Mouse (Mus musculus): ENCODE measurements around the gene Metrn.

The Metrn gene

GRCm38 (mm10) chr17:25775318-25776062 is 21.4 kb downstream of the Metrn start:
- TF ChIP-seq GATA4 (IDR thresholded peaks at IDR 0.05; ENCODE audit: insufficient replicate concordance, low read length) = no peak

DNA sequence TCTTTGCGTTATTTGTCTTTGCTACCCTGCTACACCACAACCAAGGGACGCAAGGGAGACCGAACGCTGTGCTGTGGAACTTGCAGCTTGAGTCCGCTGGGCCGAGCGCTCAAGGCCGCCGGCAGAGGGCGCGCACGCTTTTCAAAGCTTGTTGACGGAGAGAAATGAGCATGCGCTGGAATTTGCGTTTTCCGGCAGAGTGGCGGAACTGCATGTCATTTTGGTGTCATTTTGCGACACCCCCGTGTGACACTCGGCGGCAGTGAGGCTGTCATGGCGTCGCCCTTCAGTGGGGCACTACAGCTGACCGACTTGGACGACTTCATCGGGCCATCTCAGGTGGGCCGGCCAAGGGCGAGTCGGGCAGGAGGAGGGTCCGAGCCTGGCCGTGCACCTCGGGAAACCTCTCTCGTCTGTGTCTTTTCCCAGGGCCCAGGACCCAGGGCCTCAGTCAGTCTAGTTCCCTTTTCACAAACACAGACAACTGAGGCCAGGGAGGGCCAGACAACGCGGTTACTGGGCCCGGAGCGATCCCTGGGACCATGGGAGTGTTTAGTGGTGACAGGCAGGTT is 23.3 kb downstream of the Metrn start, which contains the start of gene Narfl:
Gene Narfl, plus strand, starts transcription at position 228 of the 572 bp plus-strand sequence.
- TF ChIP-seq GATA4 (IDR thresholded peaks at IDR 0.05; ENCODE audit: insufficient replicate concordance, low read length) = no peak; the same call in 1 of the 2 replicates

- TF ChIP-seq GATA4 (IDR thresholded peaks at IDR 0.05; ENCODE audit: insufficient replicate concordance, low read length) = no peak
These were observed 27.6 kb downstream of the Metrn start for GRCm38 (mm10) chr17:25769331-25769730.

DNA sequence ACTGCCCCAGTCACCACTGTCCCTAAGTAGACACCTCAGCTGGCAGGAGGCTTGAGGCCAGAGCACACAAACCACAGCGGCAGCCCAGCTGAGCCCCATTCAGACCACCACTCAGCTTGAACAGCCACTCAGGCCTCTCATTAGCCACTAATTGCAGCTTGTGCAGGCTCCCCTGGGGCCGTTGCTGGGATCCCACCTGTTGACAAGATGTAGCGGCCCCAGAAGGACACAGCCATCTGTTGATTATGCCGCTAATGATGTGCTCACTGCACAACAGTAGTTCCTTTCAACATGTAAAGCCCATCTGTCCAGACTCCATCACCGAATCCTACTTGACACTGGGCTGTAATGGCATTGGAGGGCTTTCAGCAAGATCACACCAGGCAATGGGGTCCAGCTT is 31.1 kb downstream of the Metrn start:
- no peak for TF ChIP-seq GATA4 (IDR thresholded peaks at IDR 0.05; ENCODE audit: insufficient replicate concordance, low read length)

GRCm38 (mm10) chr17:25762591-25762990 is 34.3 kb downstream of the Metrn start:
- no peak for TF ChIP-seq GATA4 (IDR thresholded peaks at IDR 0.05; ENCODE audit: insufficient replicate concordance, low read length)

GRCm38 (mm10) chr17:25761561-25761970 is 35.4 kb downstream of the Metrn start:
- no peak for TF ChIP-seq GATA4 (IDR thresholded peaks at IDR 0.05; ENCODE audit: insufficient replicate concordance, low read length)

- TF ChIP-seq GATA4 (IDR thresholded peaks at IDR 0.05; ENCODE audit: insufficient replicate concordance, low read length) = no peak
These were observed 36.8 kb downstream of the Metrn start for GRCm38 (mm10) chr17:25760148-25760547.

GRCm38 (mm10) chr17:25757691-25758090 is 39.2 kb downstream of the Metrn start:
- TF ChIP-seq GATA4 (IDR thresholded peaks at IDR 0.05; ENCODE audit: insufficient replicate concordance, low read length) = no peak

GRCm38 (mm10) chr17:25756378-25757242 is 40.3 kb downstream of the Metrn start:
- no peak for TF ChIP-seq GATA4 (IDR thresholded peaks at IDR 0.05; ENCODE audit: insufficient replicate concordance, low read length)

DNA sequence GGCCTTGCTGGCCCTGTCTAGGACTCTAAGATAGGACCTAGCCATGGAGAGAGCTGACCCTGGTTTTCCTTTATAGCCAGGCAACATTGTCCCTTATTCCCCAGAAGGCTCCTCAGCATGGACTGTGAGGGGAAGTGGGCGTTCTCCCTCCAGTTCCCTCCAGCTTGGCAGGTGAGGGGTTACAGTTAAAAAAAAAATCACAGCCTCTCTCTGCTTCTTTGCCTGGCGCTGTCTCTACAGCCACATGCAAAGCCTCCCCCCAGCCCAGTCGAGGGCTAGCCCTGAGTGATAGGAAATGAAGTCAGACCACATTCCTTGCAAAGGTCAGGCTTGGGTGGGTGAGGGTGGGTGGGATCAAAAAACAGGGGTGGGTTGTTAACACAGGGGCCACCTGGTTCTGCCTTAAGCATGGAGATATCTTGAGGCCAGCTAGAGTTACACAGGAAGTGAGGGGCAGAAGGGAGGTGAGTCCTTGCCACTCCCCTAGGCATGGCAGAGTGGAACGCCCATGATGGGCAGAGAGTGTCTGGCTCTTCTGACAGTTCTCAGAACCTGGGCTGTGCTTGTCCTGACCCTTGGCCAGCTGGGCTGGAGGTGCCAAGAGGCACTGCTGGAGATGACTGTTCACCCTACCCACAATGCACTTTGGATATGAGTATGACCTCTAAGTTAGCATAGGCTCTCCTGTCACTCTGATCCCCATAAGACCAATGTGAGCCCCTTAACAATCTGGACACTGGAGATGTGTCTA is 41.1 kb downstream of the Metrn start:
- no peak for TF ChIP-seq GATA4 (IDR thresholded peaks at IDR 0.05; ENCODE audit: insufficient replicate concordance, low read length)

DNA sequence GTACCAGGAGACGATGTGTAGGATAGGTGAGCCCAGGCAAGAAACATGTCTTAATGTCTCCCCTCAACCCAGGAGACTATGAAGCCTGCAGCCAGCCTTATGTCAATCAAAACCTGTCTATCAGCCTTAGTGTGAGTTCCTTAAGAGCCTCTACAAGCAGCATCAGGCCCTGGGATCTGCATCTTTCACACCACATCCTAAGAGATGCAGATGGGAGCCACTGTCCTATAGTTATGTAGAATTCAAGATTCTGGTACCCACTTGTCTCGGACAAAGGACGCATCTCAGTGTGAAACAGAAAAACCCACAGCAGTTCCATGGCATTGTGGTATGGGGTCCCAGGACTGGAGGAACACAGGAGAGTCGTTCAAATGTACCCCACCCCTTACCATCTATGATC is 41.9 kb downstream of the Metrn start:
- TF ChIP-seq GATA4 (IDR thresholded peaks at IDR 0.05; ENCODE audit: insufficient replicate concordance, low read length) = no peak

GRCm38 (mm10) chr17:25754241-25754640 is 42.7 kb downstream of the Metrn start, which contains the start of gene Msln:
Gene Msln, minus strand, starts transcription at chr17:25754378.
- TF ChIP-seq GATA4 (IDR thresholded peaks at IDR 0.05; ENCODE audit: insufficient replicate concordance, low read length) = no peak

DNA sequence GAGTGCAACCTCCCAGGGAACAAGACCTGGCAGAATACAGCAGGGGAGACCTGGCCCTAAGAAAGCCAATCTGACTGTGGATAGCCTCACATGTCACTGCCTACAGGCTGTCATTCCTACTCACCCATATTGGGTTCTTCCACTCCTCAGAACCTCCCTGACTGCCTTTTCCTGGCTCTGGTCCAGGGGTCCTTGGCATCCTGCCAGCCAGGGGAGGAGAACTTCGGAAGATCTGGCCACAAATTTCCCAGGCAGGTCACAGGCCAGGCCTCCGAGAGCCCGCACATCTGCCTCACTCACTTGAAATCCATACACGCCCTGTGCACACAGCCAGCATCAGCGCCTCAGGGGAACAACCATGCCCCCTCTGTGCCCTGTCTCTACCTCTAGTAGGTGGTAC is 45.5 kb downstream of the Metrn start:
- TF ChIP-seq GATA4 (IDR thresholded peaks at IDR 0.05; ENCODE audit: insufficient replicate concordance, low read length) = no peak

DNA sequence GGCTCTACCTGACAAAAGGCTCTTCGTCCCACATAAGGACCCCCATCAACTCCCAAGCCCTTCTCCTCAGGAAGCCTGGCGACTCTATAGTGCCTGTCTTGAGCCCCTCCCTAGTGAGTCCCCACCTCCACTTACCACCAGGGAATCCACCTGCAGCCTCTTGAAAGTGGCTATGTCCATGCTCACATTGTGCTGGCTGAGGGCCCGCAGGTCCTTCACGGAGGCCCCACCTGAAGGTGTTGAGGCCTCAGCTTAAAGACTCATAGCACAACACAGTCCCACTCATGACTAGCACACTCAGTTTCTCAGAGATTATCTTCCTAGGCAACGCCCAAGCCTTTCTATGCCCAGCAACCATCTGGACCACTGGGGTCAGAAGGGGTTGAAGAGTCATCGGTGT is 47.6 kb downstream of the Metrn start:
- no peak for TF ChIP-seq GATA4 (IDR thresholded peaks at IDR 0.05; ENCODE audit: insufficient replicate concordance, low read length)

GRCm38 (mm10) chr17:25748238-25748637 is 48.7 kb downstream of the Metrn start:
- TF ChIP-seq GATA4 (IDR thresholded peaks at IDR 0.05; ENCODE audit: insufficient replicate concordance, low read length) = no peak
